Comparison of ENCODE assay signal across 8 mouse cellular contexts in the genomic region with DNA sequence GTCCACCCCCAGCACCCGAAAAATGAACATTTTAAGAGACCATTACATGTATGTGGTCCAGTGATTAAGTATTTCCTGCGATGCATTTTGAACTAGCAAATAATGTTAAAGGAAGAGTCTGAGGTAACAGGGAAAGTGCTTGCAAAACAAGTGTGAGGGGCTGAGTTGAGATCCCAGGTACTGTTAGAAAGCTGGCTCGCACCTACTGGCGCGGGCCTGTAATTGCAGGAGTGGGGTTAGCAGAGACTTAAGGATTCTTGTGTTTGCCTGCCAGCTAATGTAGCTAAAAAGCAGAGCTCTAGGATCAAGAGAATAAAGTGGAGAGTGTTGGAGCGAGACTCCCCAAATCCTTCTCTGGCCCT. TPM values are rescaled to one million over a fixed set of nuclear protein-coding genes. Genes with fewer than 3 reads are reported as not detected.
A peak's percentile ranks its signal among the peaks of the same experiment; 100 is the strongest.
DNase-seq lines count a peak whose midpoint lies in the region; ATAC-seq and TF ChIP-seq lines count a peak whose summit lies in the region.

No protein-coding gene starts in this region.

- H3K27ac ChIP-seq in embryonic facial prominence, embryonic 12.5 days = peak overlapping the region; percentile 77

- no peaks in the 10 kb centered on the region for H3K27me3 ChIP-seq in E14TG2a.4 (ENCODE audit: insufficient read depth, low read length)
- H3K27me3 ChIP-seq in embryonic facial prominence, embryonic 12.5 days = no peaks in the 10 kb centered on the region
- no peaks in the 10 kb centered on the region for H3K27me3 ChIP-seq in megakaryocyte, embryonic 14.5 days (replicated peaks)

- 3% methylated on average over 6 of the region's 6 CpGs for WGBS in embryonic facial prominence, embryonic 12.5 days

- peak overlapping the region; percentile 80 for H3K4me2 ChIP-seq in embryonic facial prominence, embryonic 12.5 days (replicated peaks)

- peaks cover 53% of the 10 kb centered on the region for H3K36me3 ChIP-seq in E14TG2a.4 (ENCODE audit: insufficient read depth, low read length)
- no peaks in the 10 kb centered on the region for H3K36me3 ChIP-seq in embryonic facial prominence, embryonic 12.5 days
- peaks cover 18% of the 10 kb centered on the region for H3K36me3 ChIP-seq in megakaryocyte, embryonic 14.5 days (replicated peaks; ENCODE audit: low read length)

- peak; percentile 51 for DNase-seq in adrenal gland, postnatal 25 days
- DNase-seq in heart, postnatal 10 days = peak; percentile 67 to 73
- peak; percentile 57 to 72 for DNase-seq in left cerebral cortex, postnatal 10 days (ENCODE audit: extremely low spot score in 1 of 2, low spot score in 2 of 2)
- peak; percentile 57 for DNase-seq in skeletal muscle tissue, adult 2 months (ENCODE audit: low read depth, low spot score)
- no peak for DNase-seq in testis, postnatal 10 days (ENCODE audit: low spot score)

- peak; percentile 80 for TF ChIP-seq CTCF in E14TG2a.4 (conservative IDR thresholded peaks at IDR 0.05; ENCODE audit: low read length)

- peak overlapping the region; percentile 72 for H3K9ac ChIP-seq in embryonic facial prominence, embryonic 12.5 days

- H3K9me3 ChIP-seq in E14TG2a.4 (ENCODE audit: low read length) = no peaks in the 10 kb centered on the region
- no peaks in the 10 kb centered on the region for H3K9me3 ChIP-seq in embryonic facial prominence, embryonic 12.5 days
- no peaks in the 10 kb centered on the region for H3K9me3 ChIP-seq in megakaryocyte, embryonic 14.5 days

- no peak for ATAC-seq in embryonic facial prominence, embryonic 12.5 days (ENCODE audit: insufficient number of reproducible peaks, insufficient read depth, low FRiP score, low TSS enrichment)

- peaks cover 87% of the 10 kb centered on the region for H3K4me1 ChIP-seq in E14TG2a.4 (replicated peaks; ENCODE audit: low read depth, low read length)
- H3K4me1 ChIP-seq in embryonic facial prominence, embryonic 12.5 days = peaks cover 19% of the 10 kb centered on the region
- peaks cover 62% of the 10 kb centered on the region for H3K4me1 ChIP-seq in megakaryocyte, embryonic 14.5 days

- H3K4me3 ChIP-seq in E14TG2a.4 (replicated peaks; ENCODE audit: low read length) = peak overlapping the region; percentile 92
- peak overlapping the region; percentile 81 for H3K4me3 ChIP-seq in embryonic facial prominence, embryonic 12.5 days
- peak overlapping the region; percentile 95 for H3K4me3 ChIP-seq in megakaryocyte, embryonic 14.5 days (replicated peaks)

- intact Hi-C loops in heart, postnatal 10 days (cut with DNase I) = loop anchor here (1.0 to 5.0 kb wide), 2 partner anchors 17 to 51 kb away; a partner anchor contains a TSS
- intact Hi-C loops in left cerebral cortex, postnatal 10 days (cut with DNase I) = no loop called here

RNA-seq across cellular contexts. Expression of a gene that starts 0.6 kb away (rescaled TPM):
- total RNA-seq in adrenal gland, postnatal 25 days (2021) = 54.7 and 55.8 TPM in 2 replicates
- polyA plus RNA-seq in embryonic facial prominence, embryonic 12.5 days (2016; fragmentation: Nextera tagmentation; extraction: Ambion mirVana) = 43.7 and 47.6 TPM in 2 replicates
- total RNA-seq in heart, postnatal 10 days (2021) = 10 to 100 TPM; 24.1 to 25.4 TPM
- 10 to 100 TPM; 46.6 to 49.8 TPM for total RNA-seq in left cerebral cortex, postnatal 10 days (2021)
- 12.9 and 15.1 TPM in 2 replicates for polyA plus RNA-seq in megakaryocyte, embryonic 14.5 days (2012; ENCODE audit: insufficient read depth, low replicate concordance)

RNA-seq across cellular contexts. Expression of a gene that starts 14.3 kb away (rescaled TPM):
- 11.1 and 13.7 TPM in 2 replicates for total RNA-seq in adrenal gland, postnatal 25 days (2021)
- 23.6 and 24.7 TPM in 2 replicates for polyA plus RNA-seq in embryonic facial prominence, embryonic 12.5 days (2016; fragmentation: Nextera tagmentation; extraction: Ambion mirVana)
- total RNA-seq in heart, postnatal 10 days (2021) = 10 to 100 TPM; 35.0 to 40.5 TPM
- 10 to 100 TPM; 12.8 to 14.0 TPM for total RNA-seq in left cerebral cortex, postnatal 10 days (2021)
- 2.5 and 6.0 TPM in 2 replicates for polyA plus RNA-seq in megakaryocyte, embryonic 14.5 days (2012; ENCODE audit: insufficient read depth, low replicate concordance)

RNA-seq across cellular contexts. Expression of a gene that starts 14.4 kb away (rescaled TPM):
- total RNA-seq in adrenal gland, postnatal 25 days (2021) = 3.5 and 4.0 TPM in 2 replicates
- polyA plus RNA-seq in embryonic facial prominence, embryonic 12.5 days (2016; fragmentation: Nextera tagmentation; extraction: Ambion mirVana) = 2.3 and 2.5 TPM in 2 replicates
- 1 to 10 TPM; 1.4 to 2.1 TPM for total RNA-seq in heart, postnatal 10 days (2021)
- under 1 TPM; 0.86 to 0.97 TPM for total RNA-seq in left cerebral cortex, postnatal 10 days (2021)
- polyA plus RNA-seq in megakaryocyte, embryonic 14.5 days (2012; ENCODE audit: insufficient read depth, low replicate concordance) = not detected in 2 replicates

RNA-seq across cellular contexts. Expression of a gene that starts 16.8 kb away (rescaled TPM):
- 68.0 and 76.9 TPM in 2 replicates for total RNA-seq in adrenal gland, postnatal 25 days (2021)
- polyA plus RNA-seq in embryonic facial prominence, embryonic 12.5 days (2016; fragmentation: Nextera tagmentation; extraction: Ambion mirVana) = 134 and 141 TPM in 2 replicates
- total RNA-seq in heart, postnatal 10 days (2021) = 10 to 100 TPM; 30.5 to 30.9 TPM
- total RNA-seq in left cerebral cortex, postnatal 10 days (2021) = 10 to 100 TPM; 51.1 to 51.4 TPM
- polyA plus RNA-seq in megakaryocyte, embryonic 14.5 days (2012; ENCODE audit: insufficient read depth, low replicate concordance) = 44.8 and 144 TPM in 2 replicates

RNA-seq across cellular contexts. Expression of a gene that starts 29.7 kb away (rescaled TPM):
- 304 and 331 TPM in 2 replicates for total RNA-seq in adrenal gland, postnatal 25 days (2021)
- polyA plus RNA-seq in embryonic facial prominence, embryonic 12.5 days (2016; fragmentation: Nextera tagmentation; extraction: Ambion mirVana) = 714 and 750 TPM in 2 replicates
- total RNA-seq in heart, postnatal 10 days (2021) = 100 to 1,000 TPM; 237 to 257 TPM
- 100 to 1,000 TPM; 182 to 186 TPM for total RNA-seq in left cerebral cortex, postnatal 10 days (2021)
- polyA plus RNA-seq in megakaryocyte, embryonic 14.5 days (2012; ENCODE audit: insufficient read depth, low replicate concordance) = 373 and 587 TPM in 2 replicates
